9 mouse cellular contexts compared by ENCODE assay signal in genomic region chr17:56756703-56757399, GRCm38 (mm10). TPM values are rescaled to one million over a fixed set of nuclear protein-coding genes. Genes with fewer than 3 reads are reported as not detected.
DNase-seq lines count a peak whose midpoint lies in the region; ATAC-seq and TF ChIP-seq lines count a peak whose summit lies in the region.
"Had no signal": no experiment of that assay in that cellular context is flagged by ENCODE, and none has a peak within 500 bp of the region (broad histone marks: within the 10 kb centered on the region; RNA-seq: fewer than 3 reads in every experiment).

No protein-coding gene starts in this region.

- no peaks in the 10 kb centered on the region for H3K4me1 ChIP-seq in heart, adult 2 months (ENCODE audit: control insufficient read depth, insufficient read depth, low read length)
- H3K4me1 ChIP-seq in cortical plate, adult 2 months (ENCODE audit: control insufficient read depth, insufficient read depth, low read length), result no peaks in the 10 kb centered on the region
- H3K4me1 ChIP-seq in hindbrain, embryonic 11.5 days (replicated peaks; ENCODE audit: control insufficient read depth, insufficient read depth, low read length), result peaks cover 7% of the 10 kb centered on the region
- peaks cover 23% of the 10 kb centered on the region for H3K4me1 ChIP-seq in neural tube, embryonic 13.5 days (replicated peaks)

- H3K27me3 ChIP-seq in heart, adult 2 months (ENCODE audit: control insufficient read depth, insufficient read depth, low read length), result peaks cover 2% of the 10 kb centered on the region; the same call in 1 of the 2 replicates
- H3K27me3 ChIP-seq in hindbrain, embryonic 11.5 days (ENCODE audit: control insufficient read depth, insufficient read depth, low read length), result peaks cover 57% of the 10 kb centered on the region
- H3K27me3 ChIP-seq in neural tube, embryonic 13.5 days, result peaks cover 87% of the 10 kb centered on the region

- peak in 1 of 2 experiments; percentile 48 for DNase-seq in heart, adult 2 months
- no peak for DNase-seq in heart, adult 9 months (ENCODE audit: low spot score in 2 of 2)
- DNase-seq in hindbrain, embryonic 11.5 days (ENCODE audit: low spot score), result peak; percentile 27
- peak; percentile 59 for DNase-seq in liver
- no peak for DNase-seq in left cerebral cortex, postnatal 10 days (ENCODE audit: extremely low spot score in 1 of 2, low spot score in 2 of 2)
- DNase-seq in spleen, adult 18-20 months, result no peak

- WGBS in heart, adult 2 months, result 1% methylated on average over 51 of the region's 51 CpGs
- under 1% methylated on average over 51 of the region's 51 CpGs for WGBS in hindbrain, embryonic 11.5 days
- 1% methylated on average over 50 of the region's 51 CpGs for WGBS in neural tube, embryonic 13.5 days

- H3K4me2 ChIP-seq in hindbrain, embryonic 11.5 days (replicated peaks; ENCODE audit: low read depth, low read length), result peak overlapping the region; percentile 95
- H3K4me2 ChIP-seq in neural tube, embryonic 13.5 days, result peak overlapping the region; percentile 73

- intact Hi-C loops in heart, adult 2 months (cut with DNase I), result no loop called here
- intact Hi-C loops in left cerebral cortex, postnatal 10 days (cut with DNase I), result no loop called here

- no peaks in the 10 kb centered on the region for H3K36me3 ChIP-seq in heart, adult 2 months (ENCODE audit: control insufficient read depth, insufficient read depth, low read length)
- H3K36me3 ChIP-seq in hindbrain, embryonic 11.5 days (ENCODE audit: control insufficient read depth, insufficient read depth, low read length), result no peaks in the 10 kb centered on the region
- H3K36me3 ChIP-seq in neural tube, embryonic 13.5 days, result no peaks in the 10 kb centered on the region

- no peaks in the 10 kb centered on the region for H3K9me3 ChIP-seq in hindbrain, embryonic 11.5 days (ENCODE audit: control insufficient read depth, low read length)
- H3K9me3 ChIP-seq in neural tube, embryonic 13.5 days, result no peaks in the 10 kb centered on the region

- H3K9ac ChIP-seq in heart, adult 2 months (ENCODE audit: low read depth, low read length), result peak overlapping the region; percentile 63
- H3K9ac ChIP-seq in hindbrain, embryonic 11.5 days (ENCODE audit: low read depth, low read length), result peak overlapping the region; percentile 44
- peak overlapping the region; percentile 69 for H3K9ac ChIP-seq in neural tube, embryonic 13.5 days

- H3K79me2 ChIP-seq in heart, adult 2 months (replicated peaks; ENCODE audit: control insufficient read depth, insufficient read depth, low read length), result no peaks in the 10 kb centered on the region

- TF ChIP-seq CTCF in heart, adult 2 months (IDR thresholded peaks at IDR 0.05), result peak; percentile 70
- TF ChIP-seq CTCF in cortical plate, adult 2 months (IDR thresholded peaks at IDR 0.05; ENCODE audit: extremely low read depth, insufficient read depth, low read length), result 0 out of 2 replicates have a peak, but pooled peaks have one; percentile 5

- peak; percentile 18 for ATAC-seq in hindbrain, embryonic 11.5 days (ENCODE audit: low FRiP score)
- ATAC-seq in neural tube, embryonic 13.5 days (ENCODE audit: low read depth), result no peak

- TF ChIP-seq EP300 in heart, adult 2 months (IDR thresholded peaks at IDR 0.05; ENCODE audit: insufficient read depth, low read depth, low read length), result no peak

- no peak for TF ChIP-seq POLR2A in heart, adult 2 months (IDR thresholded peaks at IDR 0.05; ENCODE audit: insufficient read depth, low read depth, low read length)
- TF ChIP-seq POLR2A in cortical plate, adult 2 months (IDR thresholded peaks at IDR 0.05; ENCODE audit: extremely low read depth, insufficient read depth, low read length), result no peak

- peak overlapping the region; percentile 55 for H3K27ac ChIP-seq in heart, adult 2 months
- no peak overlapping the region for H3K27ac ChIP-seq in cortical plate, adult 2 months (ENCODE audit: insufficient read depth, low read length)
- H3K27ac ChIP-seq in hindbrain, embryonic 11.5 days (ENCODE audit: low read depth, low read length), result no peak overlapping the region
- H3K27ac ChIP-seq in neural tube, embryonic 13.5 days (replicated peaks), result no peak overlapping the region
- H3K27ac ChIP-seq: macrophage had no signal

- H3K4me3 ChIP-seq in heart, adult 2 months, result peak overlapping the region; percentile 59
- peak overlapping the region; percentile 17 for H3K4me3 ChIP-seq in cortical plate, adult 2 months (ENCODE audit: insufficient read depth, low read length)
- peak overlapping the region; percentile 37 for H3K4me3 ChIP-seq in hindbrain, embryonic 11.5 days (ENCODE audit: low read depth, low read length)
- H3K4me3 ChIP-seq in neural tube, embryonic 13.5 days, result peak overlapping the region; percentile 41

RNA-seq across cellular contexts. Expression of gene Nrtn, which starts 0.5 kb away (rescaled TPM):
- 10 to 100 TPM; 24.4 to 26.8 TPM for total RNA-seq in heart, adult 2 months (2021)
- 26.2 and 49.3 TPM in 2 replicates for polyA plus RNA-seq in heart, adult 2 months (2012; rRNA removed)
- 7.4 and 8.6 TPM in 2 replicates for polyA plus RNA-seq in cortical plate, adult 2 months (2012; rRNA removed)
- 4.4 and 4.6 TPM in 2 replicates for polyA plus RNA-seq in hindbrain, embryonic 11.5 days (2014; fragmentation: Nextera tagmentation; extraction: Ambion mirVana)
- 1.1 and 1.7 TPM in 2 replicates for polyA plus RNA-seq in neural tube, embryonic 13.5 days (2015; fragmentation: Nextera tagmentation; extraction: Ambion mirVana)
- total RNA-seq in left cerebral cortex, postnatal 10 days (2021), result 1 to 10 TPM; 1.8 to 2.4 TPM
- polyA plus RNA-seq: macrophage had no signal

RNA-seq across cellular contexts. Expression of gene Dus3l, which starts 7.7 kb away (rescaled TPM):
- total RNA-seq in heart, adult 2 months (2021), result 10 to 100 TPM; 17.7 to 19.4 TPM
- 36.2 and 38.7 TPM in 2 replicates for polyA plus RNA-seq in heart, adult 2 months (2012; rRNA removed)
- polyA plus RNA-seq in cortical plate, adult 2 months (2012; rRNA removed), result 137 and 148 TPM in 2 replicates
- polyA plus RNA-seq in hindbrain, embryonic 11.5 days (2014; fragmentation: Nextera tagmentation; extraction: Ambion mirVana), result 30.3 and 35.4 TPM in 2 replicates
- polyA plus RNA-seq in neural tube, embryonic 13.5 days (2015; fragmentation: Nextera tagmentation; extraction: Ambion mirVana), result 61.5 and 64.6 TPM in 2 replicates
- 10 to 100 TPM; 75.4 to 76.4 TPM for total RNA-seq in left cerebral cortex, postnatal 10 days (2021)

RNA-seq across cellular contexts. Expression of gene Prr22, which starts 13.2 kb away (rescaled TPM):
- under 1 TPM; 0.11 to 0.29 TPM for total RNA-seq in heart, adult 2 months (2021)
- polyA plus RNA-seq in heart, adult 2 months (2012; rRNA removed), result 1.2 and 2.0 TPM in 2 replicates
- 3.3 and 4.0 TPM in 2 replicates for polyA plus RNA-seq in cortical plate, adult 2 months (2012; rRNA removed)
- polyA plus RNA-seq in hindbrain, embryonic 11.5 days (2014; fragmentation: Nextera tagmentation; extraction: Ambion mirVana), result 0.49 and 0.71 TPM in 2 replicates
- polyA plus RNA-seq in neural tube, embryonic 13.5 days (2015; fragmentation: Nextera tagmentation; extraction: Ambion mirVana), result 0.95 and 1.1 TPM in 2 replicates
- 1 to 10 TPM in 1 of 2 experiments, under 1 TPM in 1; 0.49 to 1.4 TPM for total RNA-seq in left cerebral cortex, postnatal 10 days (2021)
- polyA plus RNA-seq: macrophage had no signal

RNA-seq across cellular contexts. Expression of gene Vmac, which starts 39.0 kb away (rescaled TPM):
- 1 to 10 TPM; 3.0 to 4.7 TPM for total RNA-seq in heart, adult 2 months (2021)
- 8.3 and 9.9 TPM in 2 replicates for polyA plus RNA-seq in heart, adult 2 months (2012; rRNA removed)
- 16.7 and 18.2 TPM in 2 replicates for polyA plus RNA-seq in cortical plate, adult 2 months (2012; rRNA removed)
- 15.6 and 18.1 TPM in 2 replicates for polyA plus RNA-seq in hindbrain, embryonic 11.5 days (2014; fragmentation: Nextera tagmentation; extraction: Ambion mirVana)
- polyA plus RNA-seq in neural tube, embryonic 13.5 days (2015; fragmentation: Nextera tagmentation; extraction: Ambion mirVana), result 16.3 and 17.5 TPM in 2 replicates
- 1 to 10 TPM; 8.8 TPM for total RNA-seq in left cerebral cortex, postnatal 10 days (2021)

RNA-seq across cellular contexts. Expression of gene Ndufa11, which starts 39.3 kb away (rescaled TPM):
- 100 to 1,000 TPM; 748 to 906 TPM for total RNA-seq in heart, adult 2 months (2021)
- polyA plus RNA-seq in heart, adult 2 months (2012; rRNA removed), result 1,680 and 1,786 TPM in 2 replicates
- 332 and 357 TPM in 2 replicates for polyA plus RNA-seq in cortical plate, adult 2 months (2012; rRNA removed)
- 363 and 381 TPM in 2 replicates for polyA plus RNA-seq in hindbrain, embryonic 11.5 days (2014; fragmentation: Nextera tagmentation; extraction: Ambion mirVana)
- polyA plus RNA-seq in neural tube, embryonic 13.5 days (2015; fragmentation: Nextera tagmentation; extraction: Ambion mirVana), result 542 and 575 TPM in 2 replicates
- 100 to 1,000 TPM; 205 to 222 TPM for total RNA-seq in left cerebral cortex, postnatal 10 days (2021)

Comparison
In these comparisons a context has a peak if more than half of its experiments do, and no peak if none do; other contexts are left out.
1. DNase-seq: peak in hindbrain, embryonic 11.5 days (single experiment) and liver (single experiment); none in heart, adult 9 months (0 of 2), left cerebral cortex, postnatal 10 days (0 of 2) and spleen, adult 18-20 months (0 of 2).
2. Peak in every context shown above with its lines, with median percentiles within 50 percentile points of each other: H3K4me3 ChIP-seq and H3K9ac ChIP-seq.